Mouse (Mus musculus) intestine, embryonic 16.5 days (tissue): Measurements from ENCODE around the gene Mxd4. TPM values are rescaled to one million over a fixed set of nuclear protein-coding genes. Genes with fewer than 3 reads are reported as not detected.

Experiments used
- ATAC-seq: fragments of 200-750 bp; cut with Nextera tagmentation; 2 replicates; pipeline ENCODE4 v1.8.0; 2017; ENCODE audit warnings: moderate TSS enrichment, moderate library complexity
- H3K27ac ChIP-seq: fragments of 300-500 bp; sonication (generic); 2 replicates; pipeline ENCODE4 v1.5.1; 2014; ENCODE audit warnings: mild to moderate bottlenecking, low read length
- H3K27me3 ChIP-seq: fragments of 300-500 bp; sonication (generic); replicated peaks from 2 replicates; pipeline ENCODE4 v1.6.1; 2014; ENCODE audit warnings: low read length, control low read depth, mixed read lengths; ENCODE audit not compliant: control insufficient read depth, insufficient read depth
- H3K36me3 ChIP-seq: fragments of 300-500 bp; sonication (generic); 2 replicates; pipeline ENCODE4 v1.6.1; 2014; ENCODE audit warnings: low read length, control low read depth; ENCODE audit not compliant: control insufficient read depth, insufficient read depth
- H3K4me1 ChIP-seq: fragments of 300-500 bp; sonication (generic); 2 replicates; pipeline ENCODE4 v1.6.1; 2014; ENCODE audit warnings: low read length, control low read depth, mixed read lengths; ENCODE audit not compliant: control insufficient read depth, insufficient read depth
- H3K4me2 ChIP-seq: fragments of 300-500 bp; sonication (generic); 2 replicates; pipeline ENCODE4 v1.6.1; 2014; ENCODE audit warnings: low read depth, low read length, control low read depth
- H3K4me3 ChIP-seq: fragments of 300-500 bp; sonication (generic); 2 replicates; pipeline ENCODE4 v1.5.1; 2014; ENCODE audit warnings: mild to moderate bottlenecking, low read length
- H3K9ac ChIP-seq: fragments of 300-500 bp; sonication (generic); 2 replicates; pipeline ENCODE4 v1.6.1; 2014; ENCODE audit warnings: low read depth, low read length
- H3K9me3 ChIP-seq: fragments of 300-500 bp; sonication (generic); 2 replicates; pipeline ENCODE4 v1.6.1; 2016; ENCODE audit warnings: low read length, control low read depth; ENCODE audit not compliant: control insufficient read depth
- WGBS: fragments of 180-500 bp; shearing (Covaris S2); extraction: QIAGEN DNeasy Blood & Tissue Kit; methylation state at CpG from one replicate; pipeline ENCODE4 v1.1.7; 2014; 5-methylcytosine and 5-hydroxymethylcytosine counted together
- polyA plus RNA-seq: library from polyadenylated mRNA; unstranded; fragments of >200 nt; fragmentation: Nextera tagmentation; extraction: Ambion mirVana; gene quantifications from 2 replicates; pipeline ENCODE4 v1.2.1, GENCODE M21; 2015

The Mxd4 gene
- polyA plus RNA-seq, 1 experiment from 2014 or later: 20.2 TPM

DNA sequence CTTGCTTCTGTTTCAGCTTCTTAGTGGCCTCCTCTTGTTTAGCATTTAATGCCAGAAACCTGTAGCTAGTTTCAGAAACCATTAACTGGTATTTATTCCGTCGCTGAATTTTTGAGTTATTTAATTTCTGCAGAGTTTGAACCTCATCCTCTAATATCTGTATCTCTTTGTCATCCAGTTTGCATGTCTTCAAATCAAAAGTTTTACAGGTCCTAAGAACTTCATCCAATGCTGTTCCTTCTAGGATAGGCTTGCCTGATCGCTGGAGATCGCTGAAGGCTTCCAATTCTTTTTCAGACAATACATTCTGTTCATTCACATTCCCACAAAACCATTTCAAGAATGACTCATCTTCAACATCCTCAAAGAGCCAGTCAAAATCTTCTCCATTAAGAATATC, 19.7 kb downstream of the Mxd4 start:
- Histone ChIP-seq H3K4me1 (peaks cover 8% of the 10 kb centered on the region), H3K9me3 (no peaks in the 10 kb centered on the region), H3K9ac (no peak overlapping the region), H3K36me3 (0 out of 2 replicates have a peak, but pooled peaks cover 3% of the 10 kb centered on the region), H3K4me3 (no peak overlapping the region), H3K27me3 (no peaks in the 10 kb centered on the region), H3K4me2 (no peak overlapping the region), H3K27ac (no peak overlapping the region)
- 80% methylated on average over 4 of the region's 4 CpGs for WGBS
- ATAC-seq: no peak

DNA sequence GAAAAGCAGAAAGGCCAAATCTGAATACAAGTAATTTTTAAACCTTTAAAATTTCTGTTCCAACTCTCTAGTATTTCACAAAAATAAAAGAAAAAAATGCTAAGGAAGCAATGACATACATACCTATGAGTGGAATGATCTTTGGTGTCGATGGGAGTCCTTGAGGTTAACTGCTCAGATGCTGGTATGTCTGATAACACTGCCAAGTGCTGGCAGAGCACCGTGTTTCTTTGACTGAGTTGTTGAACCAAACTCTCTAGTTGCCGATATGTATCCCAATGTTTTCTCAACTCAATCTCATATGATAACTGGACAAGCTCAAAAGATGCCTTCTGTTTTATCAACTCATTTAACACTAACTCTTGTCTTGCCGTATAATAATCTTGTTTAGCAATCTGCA, 21.7 kb downstream of the Mxd4 start:
- no peak overlapping the region for H3K4me2 ChIP-seq
- ATAC-seq: no peak
- no peaks in the 10 kb centered on the region for H3K27me3 ChIP-seq
- H3K9me3 ChIP-seq: no peaks in the 10 kb centered on the region
- H3K36me3 ChIP-seq: 0 out of 2 replicates have a peak, but pooled peaks cover 3% of the 10 kb centered on the region
- H3K9ac ChIP-seq: no peak overlapping the region
- 72% methylated on average over 4 of the region's 4 CpGs for WGBS
- H3K27ac ChIP-seq: no peak overlapping the region
- peaks cover 8% of the 10 kb centered on the region for H3K4me1 ChIP-seq
- H3K4me3 ChIP-seq: no peak overlapping the region

DNA sequence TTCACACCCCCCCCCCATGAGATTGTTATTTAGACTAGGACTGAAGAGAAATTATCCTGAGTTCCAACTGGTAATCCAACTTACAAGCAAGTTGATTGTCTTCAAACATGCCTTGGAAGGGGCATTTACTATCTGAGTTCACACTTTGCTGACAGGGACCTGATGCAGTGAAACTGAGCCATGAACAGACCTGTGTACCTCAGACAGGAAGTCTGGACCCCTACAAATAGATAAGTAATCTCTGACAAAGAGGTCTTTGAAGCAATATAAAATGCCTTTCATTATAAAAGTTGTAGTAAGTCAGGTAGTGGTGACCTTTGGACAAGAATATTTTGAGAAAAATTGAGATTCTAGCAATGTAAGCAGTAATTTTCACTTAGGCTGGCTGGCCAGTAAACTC, 39.0 kb downstream of the Mxd4 start:
- Histone ChIP-seq H3K4me1 (no peaks in the 10 kb centered on the region), H3K27ac (no peak overlapping the region), H3K4me3 (no peak overlapping the region), H3K4me2 (no peak overlapping the region), H3K9ac (no peak overlapping the region), H3K9me3 (no peaks in the 10 kb centered on the region), H3K27me3 (no peaks in the 10 kb centered on the region), H3K36me3 (no peaks in the 10 kb centered on the region)
- ATAC-seq: no peak

DNA sequence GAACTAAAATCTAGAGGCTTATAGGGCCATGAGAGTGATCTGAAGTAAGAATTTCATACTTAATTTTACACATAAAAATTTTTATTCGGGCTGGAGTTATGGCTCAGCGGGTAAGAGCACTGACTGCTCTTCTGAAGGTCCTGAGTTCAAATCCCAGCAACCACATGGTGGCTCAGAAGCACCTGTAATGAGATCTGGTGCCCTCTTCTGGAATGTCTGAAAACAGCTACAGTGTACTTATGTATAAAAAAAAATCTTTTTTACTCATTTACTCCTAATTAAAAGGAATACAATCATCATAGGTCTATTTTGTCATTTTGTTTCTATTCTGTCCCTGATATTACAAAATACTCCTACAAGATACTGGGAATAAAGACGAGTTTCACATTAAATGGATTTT, 40.0 kb downstream of the Mxd4 start:
- ATAC-seq: no peak
- WGBS: 92% methylated on average over 3 of the region's 3 CpGs
- H3K27ac ChIP-seq: no peak overlapping the region
- H3K36me3 ChIP-seq: no peaks in the 10 kb centered on the region
- H3K4me2 ChIP-seq: no peak overlapping the region
- H3K9ac ChIP-seq: no peak overlapping the region
- H3K4me1 ChIP-seq: no peaks in the 10 kb centered on the region
- H3K9me3 ChIP-seq: no peaks in the 10 kb centered on the region
- no peak overlapping the region for H3K4me3 ChIP-seq
- no peaks in the 10 kb centered on the region for H3K27me3 ChIP-seq

DNA sequence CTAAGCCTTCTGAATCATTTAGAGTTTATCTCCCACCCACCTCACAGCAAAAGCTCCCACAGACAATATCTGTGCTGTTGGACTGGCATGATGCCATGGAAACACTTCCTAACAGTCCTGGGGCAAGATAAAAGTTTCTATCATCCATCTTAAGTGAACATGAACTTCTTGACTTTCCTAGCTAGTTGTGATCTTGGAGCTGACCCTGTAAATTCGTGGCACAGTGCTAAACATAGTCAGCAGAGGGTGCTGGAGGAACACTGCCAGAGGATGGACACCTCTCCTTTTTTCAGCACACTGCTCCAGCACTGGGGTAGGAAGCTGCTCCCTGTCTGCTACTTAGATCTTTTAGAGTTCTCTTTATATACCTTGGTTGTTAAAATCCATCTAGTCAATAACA, 47.8 kb downstream of the Mxd4 start:
- Histone ChIP-seq H3K27me3 (no peaks in the 10 kb centered on the region), H3K4me1 (no peaks in the 10 kb centered on the region), H3K9me3 (no peaks in the 10 kb centered on the region), H3K4me3 (no peak overlapping the region), H3K9ac (no peak overlapping the region), H3K4me2 (no peak overlapping the region), H3K27ac (no peak overlapping the region), H3K36me3 (no peaks in the 10 kb centered on the region)
- 9% methylated on average over 1 of the region's 1 CpGs for WGBS
- no peak for ATAC-seq

DNA sequence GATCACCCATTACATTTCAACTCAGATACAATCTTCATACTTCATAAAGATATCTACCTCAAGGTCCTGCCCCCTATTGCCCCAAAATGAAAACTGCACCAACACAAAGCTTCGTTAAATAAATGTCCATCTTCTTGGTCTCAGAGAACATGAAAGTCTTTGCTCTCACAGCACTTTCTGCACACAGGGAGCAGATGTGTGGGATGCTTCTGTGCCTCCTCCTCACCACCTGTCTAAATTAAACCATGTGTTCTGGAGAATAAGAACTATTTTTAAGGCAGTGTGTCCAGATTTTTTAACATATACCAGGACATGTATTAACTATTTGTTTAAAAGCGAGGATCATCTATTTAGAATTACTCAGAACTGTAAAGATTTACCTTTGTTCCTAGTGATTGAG, 54.8 kb downstream of the Mxd4 start:
- Histone ChIP-seq H3K27me3 (no peaks in the 10 kb centered on the region), H3K4me1 (no peaks in the 10 kb centered on the region), H3K36me3 (no peaks in the 10 kb centered on the region), H3K9ac (no peak overlapping the region), H3K4me3 (no peak overlapping the region), H3K27ac (no peak overlapping the region), H3K9me3 (no peaks in the 10 kb centered on the region), H3K4me2 (no peak overlapping the region)
- 74% methylated on average over 2 of the region's 2 CpGs for WGBS
- ATAC-seq: no peak

DNA sequence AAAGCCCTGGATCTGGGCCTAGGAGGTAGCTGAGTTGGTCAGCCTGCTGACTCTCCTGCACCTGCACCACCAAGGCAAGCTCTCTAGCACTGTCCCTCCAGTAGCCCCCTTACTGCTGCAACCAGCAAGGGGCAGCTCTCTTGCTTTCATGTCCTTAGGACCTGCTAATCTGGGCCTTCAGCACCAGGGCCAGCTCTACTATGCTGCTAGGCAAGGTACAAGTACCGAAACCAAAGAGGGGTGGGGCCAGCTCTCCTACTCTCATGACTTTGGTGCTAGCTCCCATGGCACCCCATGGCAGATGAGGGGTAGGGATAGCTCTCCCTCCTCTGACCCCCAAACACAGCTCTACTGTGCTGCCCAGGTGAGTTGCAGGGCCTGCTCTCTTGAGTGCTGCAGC, 63.4 kb downstream of the Mxd4 start:
- ATAC-seq: no peak

More for the DNA sequence above, 63.4 kb downstream of the Mxd4 start:
- Histone ChIP-seq H3K9ac (no peak overlapping the region), H3K4me3 (no peak overlapping the region), H3K4me1 (no peaks in the 10 kb centered on the region), H3K9me3 (no peaks in the 10 kb centered on the region), H3K36me3 (no peaks in the 10 kb centered on the region), H3K27ac (no peak overlapping the region), H3K4me2 (no peak overlapping the region), H3K27me3 (no peaks in the 10 kb centered on the region)
- 7% methylated on average over 1 of the region's 1 CpGs for WGBS

Other genes starting within 250 kb of the Mxd4 start
- gene Gm1673, start 204.3 kb downstream of the Mxd4 start, polyA plus RNA-seq: 44.5 and 54.0 TPM in 2 replicates
- 0.17 and 0.22 TPM in 2 replicates for gene Nat8l, start 191.7 kb downstream of the Mxd4 start, polyA plus RNA-seq
- 0.23 and 0.24 TPM in 2 replicates for gene Poln, start 18.3 kb downstream of the Mxd4 start, polyA plus RNA-seq
- 23.9 and 25.7 TPM in 2 replicates for gene Haus3, start 18.2 kb downstream of the Mxd4 start, polyA plus RNA-seq
- 0.28 and 0.42 TPM in 2 replicates for gene Zfyve28, start 100.7 kb upstream of the Mxd4 start, polyA plus RNA-seq
- gene Cfap99, start 100.9 kb upstream of the Mxd4 start, polyA plus RNA-seq: not detected in 2 replicates
- gene Rnf4, start 148.6 kb upstream of the Mxd4 start, polyA plus RNA-seq: 133 and 143 TPM in 2 replicates
- 6.7 TPM in 2 replicates for gene Fam193a, start 182.2 kb upstream of the Mxd4 start, polyA plus RNA-seq